Mouse (Mus musculus) kidney, embryonic 15.5 days (tissue): ENCODE data around the gene Ppp1r1b. TPM values are rescaled to one million over a fixed set of nuclear protein-coding genes. Genes with fewer than 3 reads are reported as not detected.

Experiments used
- ATAC-seq: fragments of 200-750 bp; cut with Nextera tagmentation; replicated peaks from 2 replicates; pipeline ENCODE4 v1.8.0; 2017; ENCODE audit warnings: moderate TSS enrichment; ENCODE audit not compliant: low FRiP score
- H3K27ac ChIP-seq: fragments of 300-500 bp; sonication (generic); 2 replicates; pipeline ENCODE4 v1.5.1; 2015; ENCODE audit warnings: mild to moderate bottlenecking, inconsistent platforms
- H3K27me3 ChIP-seq: fragments of 300-500 bp; sonication (generic); 2 replicates; pipeline ENCODE4 v1.6.1; 2015; ENCODE audit warnings: inconsistent platforms
- H3K36me3 ChIP-seq: fragments of 300-500 bp; sonication (generic); 2 replicates; pipeline ENCODE4 v1.6.1; 2015; ENCODE audit warnings: inconsistent platforms
- H3K4me1 ChIP-seq: fragments of 300-500 bp; sonication (generic); 2 replicates; pipeline ENCODE4 v1.6.1; 2015; ENCODE audit warnings: inconsistent platforms
- H3K4me2 ChIP-seq: fragments of 300-500 bp; sonication (generic); 2 replicates; pipeline ENCODE4 v1.6.1; 2015; ENCODE audit warnings: moderate library complexity, mild to moderate bottlenecking, inconsistent platforms
- H3K4me3 ChIP-seq: fragments of 300-500 bp; sonication (generic); replicated peaks from 2 replicates; pipeline ENCODE4 v1.5.1; 2015; ENCODE audit warnings: mild to moderate bottlenecking, inconsistent platforms
- H3K9ac ChIP-seq: fragments of 300-500 bp; sonication (generic); 2 replicates; pipeline ENCODE4 v1.6.1; 2015; ENCODE audit warnings: mild to moderate bottlenecking, inconsistent platforms
- H3K9me3 ChIP-seq: fragments of 300-500 bp; sonication (generic); replicated peaks from 2 replicates; pipeline ENCODE4 v1.6.1; 2016; ENCODE audit warnings: inconsistent platforms
- WGBS: fragments of 180-500 bp; shearing (Covaris S2); methylation state at CpG from one replicate; pipeline ENCODE4 v1.1.7; 2015; ENCODE audit warnings: mixed read lengths; 5-methylcytosine and 5-hydroxymethylcytosine counted together
- polyA plus RNA-seq: library from polyadenylated mRNA; unstranded; fragments of >200 nt; fragmentation: Nextera tagmentation; extraction: Ambion mirVana; gene quantifications from 2 replicates; pipeline ENCODE4 v1.2.1, GENCODE M21; 2015

Ppp1r1b gene
- polyA plus RNA-seq, 1 experiment from 2014 or later = 2.8 TPM

DNA sequence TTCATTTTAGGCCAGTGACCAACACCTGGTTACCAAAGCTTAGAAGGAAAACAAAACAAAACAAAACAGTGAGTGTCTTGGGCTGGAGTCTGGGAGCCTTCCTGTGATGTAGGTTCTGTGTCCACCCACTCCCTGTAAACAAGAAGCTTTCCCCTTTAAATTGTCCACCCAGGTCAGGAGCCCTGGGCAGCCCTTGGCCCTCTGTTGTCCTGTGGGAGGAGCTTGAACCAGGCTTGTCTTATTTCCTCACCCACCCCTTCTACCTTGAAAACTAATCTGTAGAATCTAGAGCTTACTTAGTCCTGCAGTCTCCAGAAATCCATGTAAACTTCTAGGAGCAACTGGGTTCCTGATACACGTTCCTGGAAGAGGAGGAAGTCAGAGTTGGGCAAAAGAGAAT, 26.0 kb upstream of the Ppp1r1b start:
- Histone ChIP-seq H3K9ac (no peak overlapping the region), H3K36me3 (no peaks in the 10 kb centered on the region), H3K4me3 (no peak overlapping the region), H3K4me2 (no peak overlapping the region), H3K4me1 (peaks cover 5% of the 10 kb centered on the region), H3K27ac (no peak overlapping the region), H3K9me3 (no peaks in the 10 kb centered on the region), H3K27me3 (peaks cover 100% of the 10 kb centered on the region)
- 0% methylated on average over 1 of the region's 1 CpGs for WGBS
- ATAC-seq = no peak

- no peak for ATAC-seq
- 2% methylated on average over 10 of the region's 10 CpGs for WGBS
- H3K9me3 ChIP-seq = no peaks in the 10 kb centered on the region
- H3K4me3 ChIP-seq = no peak overlapping the region
- no peak overlapping the region for H3K27ac ChIP-seq
- H3K36me3 ChIP-seq = no peaks in the 10 kb centered on the region
- H3K4me1 ChIP-seq = peaks cover 17% of the 10 kb centered on the region
- H3K9ac ChIP-seq = no peak overlapping the region
- no peak overlapping the region for H3K4me2 ChIP-seq
- H3K27me3 ChIP-seq = peaks cover 100% of the 10 kb centered on the region
Measured at GRCm38 (mm10) chr11:98323136-98323866, 24.9 kb upstream of the Ppp1r1b start.

GRCm38 (mm10) chr11:98323933-98324332, 24.3 kb upstream of the Ppp1r1b start:
- no peak overlapping the region for H3K4me3 ChIP-seq
- H3K9me3 ChIP-seq = no peaks in the 10 kb centered on the region
- peaks cover 100% of the 10 kb centered on the region for H3K27me3 ChIP-seq
- peaks cover 23% of the 10 kb centered on the region for H3K4me1 ChIP-seq
- no peak overlapping the region for H3K9ac ChIP-seq
- H3K36me3 ChIP-seq = no peaks in the 10 kb centered on the region
- WGBS = under 1% methylated on average over 9 of the region's 9 CpGs
- H3K4me2 ChIP-seq = no peak overlapping the region
- no peak for ATAC-seq
- H3K27ac ChIP-seq = no peak overlapping the region

- peaks cover 100% of the 10 kb centered on the region for H3K27me3 ChIP-seq
- H3K4me3 ChIP-seq = no peak overlapping the region
- no peak overlapping the region for H3K9ac ChIP-seq
- H3K27ac ChIP-seq = no peak overlapping the region
- H3K9me3 ChIP-seq = no peaks in the 10 kb centered on the region
- WGBS = 3% methylated on average over 14 of the region's 14 CpGs
- no peak overlapping the region for H3K4me2 ChIP-seq
- no peak for ATAC-seq
- H3K4me1 ChIP-seq = peaks cover 26% of the 10 kb centered on the region
- H3K36me3 ChIP-seq = no peaks in the 10 kb centered on the region
Measured at GRCm38 (mm10) chr11:98325191-98325820, 22.9 kb upstream of the Ppp1r1b start.

- no peak overlapping the region for H3K27ac ChIP-seq
- H3K9ac ChIP-seq = no peak overlapping the region
- no peaks in the 10 kb centered on the region for H3K36me3 ChIP-seq
- ATAC-seq = no peak
- H3K9me3 ChIP-seq = no peaks in the 10 kb centered on the region
- H3K4me3 ChIP-seq = no peak overlapping the region
- WGBS = 2% methylated on average over 21 of the region's 22 CpGs
- H3K4me1 ChIP-seq = peaks cover 26% of the 10 kb centered on the region
- peaks cover 100% of the 10 kb centered on the region for H3K27me3 ChIP-seq
- H3K4me2 ChIP-seq = no peak overlapping the region
Measured at GRCm38 (mm10) chr11:98325821-98326218, 22.4 kb upstream of the Ppp1r1b start.

- H3K36me3 ChIP-seq = no peaks in the 10 kb centered on the region
- no peak overlapping the region for H3K27ac ChIP-seq
- H3K27me3 ChIP-seq = peaks cover 100% of the 10 kb centered on the region
- peaks cover 26% of the 10 kb centered on the region for H3K4me1 ChIP-seq
- no peak overlapping the region for H3K9ac ChIP-seq
- H3K4me3 ChIP-seq = peak overlapping the region; percentile 32
- peak overlapping the region; percentile 54 for H3K4me2 ChIP-seq
- WGBS = under 1% methylated on average over 19 of the region's 19 CpGs
- no peak for ATAC-seq
- no peaks in the 10 kb centered on the region for H3K9me3 ChIP-seq
Measured at GRCm38 (mm10) chr11:98326741-98327135, 21.5 kb upstream of the Ppp1r1b start.

GRCm38 (mm10) chr11:98327136-98328030, 20.8 kb upstream of the Ppp1r1b start:
- Histone ChIP-seq H3K9ac (no peak overlapping the region), H3K4me1 (peaks cover 26% of the 10 kb centered on the region), H3K9me3 (no peaks in the 10 kb centered on the region), H3K36me3 (no peaks in the 10 kb centered on the region), H3K4me2 (peak overlapping the region; percentile 54), H3K4me3 (peak overlapping the region; percentile 32), H3K27ac (no peak overlapping the region), H3K27me3 (peaks cover 100% of the 10 kb centered on the region)
- ATAC-seq = 0 out of 2 replicates have a peak, but pooled peaks have one; percentile 27
- WGBS = under 1% methylated on average over 97 of the region's 97 CpGs

GRCm38 (mm10) chr11:98328031-98328370, 20.2 kb upstream of the Ppp1r1b start:
- no peak for ATAC-seq
- Histone ChIP-seq H3K27ac (no peak overlapping the region), H3K4me1 (peaks cover 26% of the 10 kb centered on the region), H3K27me3 (peaks cover 100% of the 10 kb centered on the region), H3K4me3 (peak overlapping the region; percentile 32), H3K4me2 (peak overlapping the region; percentile 54), H3K9ac (no peak overlapping the region), H3K36me3 (no peaks in the 10 kb centered on the region), H3K9me3 (no peaks in the 10 kb centered on the region)
- WGBS = under 1% methylated on average over 31 of the region's 35 CpGs

- peak overlapping the region; percentile 32 for H3K4me3 ChIP-seq
- no peaks in the 10 kb centered on the region for H3K9me3 ChIP-seq
- WGBS = under 1% methylated on average over 49 of the region's 56 CpGs
- peaks cover 26% of the 10 kb centered on the region for H3K4me1 ChIP-seq
- H3K36me3 ChIP-seq = no peaks in the 10 kb centered on the region
- peak overlapping the region; percentile 54 for H3K4me2 ChIP-seq
- no peak overlapping the region for H3K9ac ChIP-seq
- peaks cover 100% of the 10 kb centered on the region for H3K27me3 ChIP-seq
- no peak; the same call in 1 of the 2 replicates for ATAC-seq
- no peak overlapping the region for H3K27ac ChIP-seq
Measured at GRCm38 (mm10) chr11:98328371-98329069, 19.7 kb upstream of the Ppp1r1b start.

DNA sequence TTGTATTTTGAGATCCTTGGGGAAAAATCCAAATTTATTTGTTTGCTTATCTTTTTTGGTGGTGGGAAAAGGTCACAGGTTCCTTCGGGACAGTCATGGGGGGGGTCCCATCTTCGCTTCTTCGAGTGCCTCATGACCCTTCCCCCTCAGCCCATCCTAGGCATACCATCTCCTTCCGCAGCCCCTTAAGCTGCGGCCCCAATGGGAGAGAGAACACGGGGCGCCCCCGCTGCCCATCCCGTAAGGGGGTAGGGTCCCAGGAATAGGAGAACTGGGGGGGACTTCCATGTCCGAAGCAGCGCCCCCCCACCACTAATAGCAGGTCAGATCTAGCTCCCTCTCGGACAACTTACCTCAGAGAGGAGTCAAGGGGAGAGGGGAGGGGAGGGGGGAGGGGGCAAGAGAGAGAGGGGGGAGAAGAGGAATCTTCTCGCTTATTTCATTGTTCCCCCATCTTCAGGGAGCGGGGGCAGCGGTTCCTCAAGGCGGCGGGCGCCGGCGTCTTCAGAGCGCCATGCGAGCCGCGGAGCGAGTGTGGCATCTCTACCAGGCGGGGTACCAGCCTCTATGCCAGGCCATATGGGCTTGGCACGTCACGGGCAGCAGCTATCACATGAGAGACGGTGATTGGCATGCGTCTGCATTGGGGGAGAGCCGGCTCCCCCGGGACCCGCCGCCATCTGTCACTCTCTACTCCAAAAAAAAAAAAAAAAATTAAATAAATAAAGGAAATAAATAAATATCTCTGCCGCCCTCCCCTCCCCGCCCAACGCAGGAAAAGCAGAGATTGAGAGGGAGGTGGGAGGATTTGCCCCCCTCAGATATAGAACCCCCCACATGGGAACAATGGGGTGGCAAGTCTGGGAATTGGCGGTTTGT, 18.9 kb upstream of the Ppp1r1b start, which contains the start of gene Neurod2:
TSS of gene Neurod2 (minus strand) at position 568 of the 879 bp plus-strand sequence.
- Histone ChIP-seq H3K9me3 (no peaks in the 10 kb centered on the region), H3K27me3 (peaks cover 100% of the 10 kb centered on the region), H3K9ac (no peak within 1 kb of the TSS), H3K36me3 (no peaks in the 10 kb centered on the region), H3K4me1 (peaks cover 31% of the 10 kb centered on the region), H3K4me2 (peak within 1 kb of the TSS; percentile 54), H3K4me3 (peak within 1 kb of the TSS; percentile 32), H3K27ac (no peak within 1 kb of the TSS)
- no peak for ATAC-seq
- WGBS = 1% methylated on average over 38 of the region's 38 CpGs
